Mouse (Mus musculus): ENCODE data around the gene Vmn1r209. TPM values are rescaled to one million over a fixed set of nuclear protein-coding genes. Genes with fewer than 3 reads are reported as not detected.
"Not testable (repeated sequence)": the region's sequence is repeated elsewhere in the genome, so short reads cannot be mapped to it uniquely, and the experiment has no call there.

Vmn1r209 gene
- total RNA-seq (2022): under 1 TPM in 1 of 4 experiments, not detected in 3; 0.06 TPM

DNA sequence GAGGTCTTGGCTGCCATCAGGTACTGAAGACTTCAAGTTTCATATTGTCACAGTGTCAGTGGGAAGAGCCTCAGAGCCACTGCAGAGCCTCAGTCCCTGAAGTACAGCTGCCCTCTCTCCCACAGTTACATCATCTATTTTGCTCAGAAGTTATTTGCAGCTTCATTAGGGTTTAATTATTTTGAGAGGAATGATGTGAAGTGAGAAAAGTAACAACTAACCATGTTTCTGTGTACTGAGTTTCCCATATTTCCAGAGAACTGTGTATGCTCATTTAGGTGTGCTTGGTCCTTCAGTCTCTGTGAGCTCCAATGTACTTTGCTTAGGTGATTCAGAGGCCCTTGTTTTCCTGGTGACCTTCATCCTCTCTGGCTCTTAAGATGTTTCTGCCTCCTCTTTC is at the start of gene Vmn1r209:
TSS of gene Vmn1r209 (minus strand) at position 101 of the 400 bp plus-strand sequence.
- not testable (repeated sequence) for DNase-seq

DNA sequence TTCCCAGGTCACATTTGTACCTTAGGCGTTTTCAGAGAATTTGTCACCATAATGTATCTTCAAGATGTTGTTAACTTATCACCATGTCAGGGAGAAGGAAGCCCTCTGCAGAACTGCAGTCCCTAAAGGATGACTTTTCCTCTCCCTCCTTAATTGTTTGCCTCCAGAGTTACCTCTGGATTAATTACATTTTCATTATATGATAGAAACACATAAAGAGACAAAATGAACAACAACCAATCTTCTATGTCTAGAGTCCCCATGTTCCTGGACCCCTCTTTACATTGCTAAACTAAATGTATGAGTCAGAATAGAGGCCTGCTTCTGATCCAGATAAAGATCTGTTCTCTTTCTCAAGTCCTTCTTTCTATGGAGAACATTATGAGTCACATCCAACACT is 48.0 kb upstream of the Vmn1r209 start, which contains the start of gene Vmn1r211:
TSS of gene Vmn1r211 (minus strand) at position 101 of the 400 bp plus-strand sequence.
- DNase-seq: no peak

DNA sequence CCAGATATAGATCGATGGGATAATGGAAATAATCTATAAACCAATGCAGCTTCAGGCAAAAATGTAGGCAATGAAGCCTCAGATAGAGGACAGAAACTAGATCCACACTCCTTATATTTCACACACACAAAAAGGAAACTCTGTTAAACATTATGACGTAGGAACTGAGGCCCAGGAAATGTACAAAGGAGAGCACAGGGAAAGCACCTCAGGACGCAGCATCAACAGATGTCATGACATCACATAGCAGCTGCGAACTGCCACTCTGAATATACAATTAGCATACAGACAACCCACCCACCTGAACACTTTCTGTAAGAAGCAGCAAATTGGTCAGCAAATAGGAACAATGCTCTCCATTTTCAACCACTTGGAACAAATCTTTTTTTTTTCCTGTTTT is 45.3 kb upstream of the Vmn1r209 start:
- no peak for DNase-seq

DNA sequence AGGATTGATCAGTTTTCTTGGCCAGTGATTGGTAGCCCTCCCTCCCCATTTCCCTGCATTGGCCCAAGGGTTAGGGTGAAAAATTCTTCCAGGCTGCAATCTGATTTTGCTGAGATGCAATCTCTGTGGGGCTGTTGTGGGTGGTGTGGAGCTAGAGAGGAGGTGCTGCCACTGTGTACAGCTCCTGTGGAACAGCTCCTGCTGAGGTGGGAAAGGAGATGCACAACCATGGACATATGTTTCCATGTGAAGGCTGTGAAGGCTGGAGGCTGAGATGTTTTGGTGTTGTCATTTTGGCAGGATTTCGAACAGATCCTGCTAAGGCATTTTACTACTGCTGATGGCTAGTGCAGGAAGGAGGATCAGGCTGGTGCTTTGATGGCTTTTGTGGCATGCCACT is 37.3 kb upstream of the Vmn1r209 start:
- no peak for DNase-seq

DNA sequence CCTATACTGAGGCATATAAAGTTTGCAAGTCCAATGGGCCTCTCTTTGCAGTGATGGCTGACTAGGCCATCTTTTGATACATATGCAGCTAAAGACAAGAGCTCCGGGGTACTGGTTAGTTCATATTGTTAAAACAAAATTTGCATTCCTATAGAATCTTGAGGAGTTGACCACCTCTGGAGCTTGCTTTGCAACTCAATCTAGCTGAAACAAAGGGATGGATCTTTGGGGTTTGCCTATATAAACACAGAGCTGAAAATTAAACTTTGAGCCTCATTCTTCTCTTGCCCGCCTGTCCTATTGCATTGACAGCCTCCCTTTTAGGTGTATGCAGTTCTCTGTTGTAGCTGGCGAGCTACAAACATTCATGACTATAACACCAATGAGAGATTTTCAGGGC is 34.8 kb upstream of the Vmn1r209 start:
- not testable (repeated sequence) for DNase-seq

DNA sequence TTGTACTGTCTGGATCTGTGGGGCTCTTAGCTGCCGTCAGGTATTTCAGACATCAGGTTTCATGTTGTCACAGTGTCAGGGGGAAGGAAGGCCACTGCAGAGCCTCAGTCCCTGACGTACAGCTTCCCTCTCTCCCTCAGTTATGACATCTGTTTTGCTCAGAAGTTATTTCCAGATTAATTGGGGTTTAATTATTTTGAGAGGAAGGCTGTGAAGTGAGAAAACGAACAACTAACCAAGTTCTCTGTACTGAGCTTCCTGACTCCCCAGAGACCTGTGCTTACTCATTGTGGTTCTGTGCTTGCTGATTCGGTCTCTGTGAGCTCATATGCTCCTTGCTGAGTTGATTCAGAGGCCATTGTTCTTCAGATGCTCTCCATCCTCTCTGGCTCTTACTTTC is 21.8 kb upstream of the Vmn1r209 start, which contains the start of gene Vmn1r210:
TSS of gene Vmn1r210 (minus strand) at position 101 of the 400 bp plus-strand sequence.
- no peak for DNase-seq

DNA sequence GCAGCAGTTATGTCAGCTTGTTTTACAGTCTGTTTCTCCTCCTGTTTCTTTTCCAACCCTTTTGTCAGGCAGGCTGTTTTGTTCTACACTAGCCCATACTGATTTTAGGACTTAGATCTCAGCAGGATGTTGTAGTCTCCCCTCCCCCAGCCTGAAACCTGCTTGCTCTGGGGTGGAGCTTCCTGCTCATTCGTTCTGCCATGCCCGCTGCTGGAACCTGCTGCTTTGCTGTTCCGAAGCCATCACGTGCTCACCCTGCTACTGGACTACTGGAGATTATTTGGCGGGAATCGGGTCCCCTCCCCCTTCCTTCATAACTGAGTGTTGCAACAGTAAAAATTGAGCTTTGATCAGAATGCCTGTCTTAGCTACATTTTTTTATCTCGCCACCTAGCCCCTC is 19.9 kb upstream of the Vmn1r209 start:
- DNase-seq: not testable (repeated sequence)

DNA sequence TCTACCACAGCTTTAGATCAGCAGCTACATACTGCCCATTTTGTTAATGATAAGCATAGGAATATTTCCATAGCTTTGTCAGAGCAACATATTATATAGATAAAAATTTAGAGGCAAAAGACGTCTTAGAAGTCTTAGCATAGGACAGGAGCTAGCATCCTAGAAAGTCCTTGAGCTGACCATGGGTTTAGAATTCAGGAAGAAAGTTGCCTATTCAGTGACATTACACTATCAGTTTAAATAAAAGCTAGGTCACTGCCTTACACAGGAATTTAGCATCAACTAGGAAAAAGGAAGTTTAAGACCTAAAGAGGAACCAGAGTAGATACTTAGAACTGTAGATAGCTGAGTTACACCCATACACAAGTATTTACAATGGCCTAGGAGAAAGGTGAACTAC is 12.1 kb upstream of the Vmn1r209 start:
- not testable (repeated sequence) for DNase-seq

DNA sequence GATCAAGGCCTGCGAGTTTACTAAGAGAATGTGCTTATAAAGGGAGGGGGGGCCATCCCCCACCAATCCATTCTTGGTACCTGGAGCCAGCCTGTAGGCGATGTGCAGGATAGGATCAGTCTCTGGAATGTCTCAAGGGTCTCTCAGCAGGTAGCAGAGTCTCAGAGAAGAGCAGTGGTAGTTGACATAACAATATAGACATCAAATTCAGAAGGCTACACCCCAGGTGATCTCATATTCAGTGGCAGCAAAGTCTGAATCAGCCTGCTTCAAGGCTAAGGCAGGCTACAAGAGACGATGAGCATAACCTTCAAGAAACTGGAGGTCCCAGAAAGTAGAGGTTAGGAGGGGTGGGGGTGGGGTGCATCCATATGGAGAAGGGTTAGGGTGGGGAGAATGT is 21.4 kb downstream of the Vmn1r209 start:
- not testable (repeated sequence) for DNase-seq

DNA sequence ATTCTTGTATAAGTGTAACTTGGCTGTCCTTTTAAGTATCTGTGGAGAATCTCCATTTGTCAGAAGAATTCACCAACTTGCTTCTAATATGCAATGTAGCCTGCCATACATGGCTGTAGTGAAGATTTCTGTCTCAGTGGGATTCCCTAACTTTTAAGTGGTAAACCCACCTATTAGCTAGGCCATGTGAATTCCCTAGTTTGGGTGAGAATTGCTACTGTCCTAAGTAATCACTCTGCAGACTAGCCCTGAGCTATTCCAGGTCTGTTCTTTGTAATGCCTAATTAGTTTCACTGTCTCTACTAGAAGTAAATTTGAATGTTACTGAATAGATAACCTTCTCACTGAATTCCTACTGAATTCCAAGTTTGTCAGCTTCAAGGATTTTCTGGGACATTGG is 25.3 kb downstream of the Vmn1r209 start:
- DNase-seq: not testable (repeated sequence)

DNA sequence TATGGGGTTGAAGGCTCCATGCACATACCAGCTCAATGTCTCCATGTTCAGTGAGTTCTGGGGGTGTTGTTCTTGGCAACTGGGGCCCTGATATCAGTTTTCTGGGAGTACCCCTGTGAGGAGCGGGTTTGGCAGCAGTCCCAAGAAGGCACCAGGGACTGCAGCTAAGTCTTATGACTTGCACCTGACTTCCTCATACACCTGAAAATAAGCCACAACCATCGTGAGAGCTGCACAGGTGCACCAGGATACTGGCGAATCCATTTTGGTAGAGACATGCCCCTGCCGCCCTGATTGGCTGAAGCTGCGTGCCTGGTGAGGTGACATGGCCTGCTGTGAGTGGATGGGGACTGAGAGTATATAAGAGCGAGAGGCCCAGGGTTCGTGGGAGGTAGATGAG is 32.2 kb downstream of the Vmn1r209 start, which contains the start of gene Vmn1r208:
TSS of gene Vmn1r208 (minus strand) at position 101 of the 400 bp plus-strand sequence.
- DNase-seq: not testable (repeated sequence)

DNA sequence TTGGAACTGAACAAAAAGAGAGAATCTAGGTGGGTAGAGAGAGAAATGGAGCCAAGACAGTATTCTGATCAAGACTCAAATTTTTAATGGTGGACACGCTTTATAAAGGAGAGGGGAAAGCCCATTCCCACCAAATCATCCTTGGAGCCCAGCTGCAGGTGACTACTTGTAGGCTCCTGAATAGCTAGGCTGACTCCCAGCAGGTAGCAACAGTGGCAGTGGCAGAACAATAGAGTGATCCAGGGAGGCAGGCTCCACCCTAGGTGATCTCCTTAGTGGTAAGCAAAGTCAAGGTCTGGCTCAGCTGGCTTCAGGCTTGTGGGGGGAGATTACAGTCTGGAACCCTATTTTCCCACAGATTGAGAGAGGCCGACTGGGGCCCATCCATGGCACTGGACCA is 37.9 kb downstream of the Vmn1r209 start:
- DNase-seq: not testable (repeated sequence)

Other genes starting within 250 kb of the Vmn1r209 start
- not detected for gene Vmn1r205, start 216.7 kb downstream of the Vmn1r209 start, total RNA-seq (2022)
- not detected for gene Vmn1r206, start 185.4 kb downstream of the Vmn1r209 start, total RNA-seq (2022)
- not detected for gene Vmn1r207-ps, start 80.1 kb downstream of the Vmn1r209 start, total RNA-seq (2022)
- not detected for gene Vmn1r208, start 32.3 kb downstream of the Vmn1r209 start, total RNA-seq (2022)
- not detected for gene Vmn1r210, start 21.7 kb upstream of the Vmn1r209 start, total RNA-seq (2022)
- not detected for gene Vmn1r211, start 47.9 kb upstream of the Vmn1r209 start, total RNA-seq (2022)
- gene Vmn1r212, start 74.5 kb upstream of the Vmn1r209 start, total RNA-seq (2022): not detected
- gene Vmn1r213, start 198.0 kb upstream of the Vmn1r209 start, total RNA-seq (2022): not detected
- not detected for gene Vmn1r214, start 220.7 kb upstream of the Vmn1r209 start, total RNA-seq (2022)